Mouse (Mus musculus): ENCODE results near the gene Lrch1. TPM values are rescaled to one million over a fixed set of nuclear protein-coding genes. Genes with fewer than 3 reads are reported as not detected.
A peak's percentile ranks its signal among the peaks of the same experiment; 100 is the strongest.

Gene Lrch1
- polyA plus RNA-seq, 1 experiment: 9.9 TPM

GRCm38 (mm10) chr14:74963402-74963764 lies 15.7 kb upstream of the Lrch1 start:
- no peaks in the 10 kb centered on the region for H3K36me3 ChIP-seq (ENCODE audit: control insufficient read depth, insufficient read depth)
- no peak overlapping the region for H3ac ChIP-seq (ENCODE audit: control insufficient read depth, insufficient read length)
- H3K4me3 ChIP-seq: no peak overlapping the region
- no peak overlapping the region for H3K4me2 ChIP-seq (ENCODE audit: low read depth)
- TF ChIP-seq SRF (IDR thresholded peaks at IDR 0.05; ENCODE audit: control insufficient read depth, insufficient read length, low read depth) (no peak), E2F4 (IDR thresholded peaks at IDR 0.05; ENCODE audit: insufficient read depth) (no peak), USF1 (IDR thresholded peaks at IDR 0.05; ENCODE audit: low read depth) (no peak)
- no peaks in the 10 kb centered on the region for H3K27me3 ChIP-seq (ENCODE audit: control insufficient read depth, insufficient read depth, insufficient read length)
- no peaks in the 10 kb centered on the region for H3K79me2 ChIP-seq (ENCODE audit: control insufficient read depth, insufficient read depth)

DNA sequence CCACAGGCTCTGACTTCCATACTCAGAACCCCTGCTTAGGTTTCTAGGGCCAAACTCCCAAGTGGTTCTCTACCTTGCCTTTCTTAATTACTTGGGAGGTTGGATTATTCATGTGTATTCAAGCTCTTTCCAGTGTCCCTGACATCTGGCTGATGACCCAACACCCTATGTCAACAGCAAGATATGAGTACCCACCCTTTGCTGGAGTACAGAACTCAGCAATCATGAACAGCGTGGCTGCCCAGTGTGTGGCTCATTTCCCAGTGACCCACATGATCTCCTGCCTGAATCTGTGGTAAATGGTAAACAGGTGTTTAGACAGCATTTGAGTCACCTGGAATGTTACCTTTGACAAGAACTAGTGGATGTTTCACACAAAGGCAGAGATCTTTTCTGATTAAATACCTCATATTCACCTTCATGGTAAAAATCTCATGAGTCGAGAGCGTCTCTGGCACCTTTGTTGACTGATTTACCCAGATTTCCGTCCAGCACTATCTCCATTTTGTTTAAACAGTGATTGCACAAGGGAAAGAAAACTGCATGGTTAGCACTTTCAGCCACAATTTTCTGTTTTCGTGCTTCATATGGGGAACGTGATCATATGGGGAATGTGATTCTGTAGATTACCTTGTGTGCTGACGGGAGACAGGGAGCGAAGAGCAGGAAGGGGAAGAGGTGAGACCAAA lies 15.2 kb upstream of the Lrch1 start:
- Histone ChIP-seq H3K36me3 (ENCODE audit: control insufficient read depth, insufficient read depth) (no peaks in the 10 kb centered on the region), H3K79me2 (ENCODE audit: control insufficient read depth, insufficient read depth) (no peaks in the 10 kb centered on the region), H3K27me3 (ENCODE audit: control insufficient read depth, insufficient read depth, insufficient read length) (no peaks in the 10 kb centered on the region), H3ac (ENCODE audit: control insufficient read depth, insufficient read length) (no peak overlapping the region), H3K4me2 (ENCODE audit: low read depth) (no peak overlapping the region), H3K4me3 (no peak overlapping the region)
- TF ChIP-seq MYOD1 (IDR thresholded peaks at IDR 0.05; ENCODE audit: control insufficient read depth in 1 of 3, insufficient read length in 2 of 3, low read depth in 2 of 3) (peak in 1 of 3 experiments; percentile 22), POLR2AphosphoS2 (IDR thresholded peaks at IDR 0.05; ENCODE audit: insufficient read length, low read depth) (no peak)

GRCm38 (mm10) chr14:74960568-74960967 lies 12.9 kb upstream of the Lrch1 start:
- H3K36me3 ChIP-seq (ENCODE audit: control insufficient read depth, insufficient read depth): no peaks in the 10 kb centered on the region
- H3K79me2 ChIP-seq (ENCODE audit: control insufficient read depth, insufficient read depth): no peaks in the 10 kb centered on the region
- H3ac ChIP-seq (ENCODE audit: control insufficient read depth, insufficient read length): no peak overlapping the region
- TF ChIP-seq SRF (IDR thresholded peaks at IDR 0.05; ENCODE audit: control insufficient read depth, insufficient read length, low read depth): no peak
- no peak for TF ChIP-seq REST (IDR thresholded peaks at IDR 0.05; ENCODE audit: insufficient read depth, insufficient read length)
- TF ChIP-seq MYOD1 (IDR thresholded peaks at IDR 0.05; ENCODE audit: control insufficient read depth in 1 of 3, insufficient read length in 2 of 3, low read depth in 2 of 3): no peak
- no peak for TF ChIP-seq MYOG (IDR thresholded peaks at IDR 0.05; ENCODE audit: control insufficient read depth in 1 of 3, insufficient read depth in 1 of 3, insufficient read length in 2 of 3, low read depth in 2 of 3)
- no peak for TF ChIP-seq TCF12 (IDR thresholded peaks at IDR 0.05; ENCODE audit: insufficient read depth, poor library complexity, severe bottlenecking)
- TF ChIP-seq USF1 (IDR thresholded peaks at IDR 0.05; ENCODE audit: low read depth): no peak
- TF ChIP-seq POLR2AphosphoS2 (IDR thresholded peaks at IDR 0.05; ENCODE audit: insufficient read length, low read depth): no peak
- TF ChIP-seq POLR2A (IDR thresholded peaks at IDR 0.05; ENCODE audit: insufficient read length, low read depth): no peak
- TF ChIP-seq TCF3 (IDR thresholded peaks at IDR 0.05; ENCODE audit: insufficient read length, low read depth): no peak
- TF ChIP-seq E2F4 (IDR thresholded peaks at IDR 0.05; ENCODE audit: insufficient read depth): no peak
- TF ChIP-seq CEBPB (IDR thresholded peaks at IDR 0.05; ENCODE audit: insufficient read depth, poor library complexity, severe bottlenecking): no peak
- H3K4me2 ChIP-seq (ENCODE audit: low read depth): no peak overlapping the region
- no peaks in the 10 kb centered on the region for H3K27me3 ChIP-seq (ENCODE audit: control insufficient read depth, insufficient read depth, insufficient read length)
- no peak overlapping the region for H3K4me3 ChIP-seq

- Histone ChIP-seq H3K36me3 (ENCODE audit: control insufficient read depth, insufficient read depth) (no peaks in the 10 kb centered on the region), H3K4me3 (no peak overlapping the region), H3K27me3 (ENCODE audit: control insufficient read depth, insufficient read depth, insufficient read length) (no peaks in the 10 kb centered on the region), H3ac (ENCODE audit: control insufficient read depth, insufficient read length) (no peak overlapping the region), H3K4me2 (ENCODE audit: low read depth) (no peak overlapping the region), H3K79me2 (ENCODE audit: control insufficient read depth, insufficient read depth) (no peaks in the 10 kb centered on the region)
- no peak for TF ChIP-seq POLR2AphosphoS2 (IDR thresholded peaks at IDR 0.05; ENCODE audit: insufficient read length, low read depth)
- TF ChIP-seq MYOG (IDR thresholded peaks at IDR 0.05; ENCODE audit: control insufficient read depth in 1 of 3, insufficient read depth in 1 of 3, insufficient read length in 2 of 3, low read depth in 2 of 3): no peak
- TF ChIP-seq TCF12 (IDR thresholded peaks at IDR 0.05; ENCODE audit: insufficient read depth, poor library complexity, severe bottlenecking): no peak
- TF ChIP-seq TCF3 (IDR thresholded peaks at IDR 0.05; ENCODE audit: insufficient read length, low read depth): no peak
- no peak for TF ChIP-seq CEBPB (IDR thresholded peaks at IDR 0.05; ENCODE audit: insufficient read depth, poor library complexity, severe bottlenecking)
- TF ChIP-seq USF1 (IDR thresholded peaks at IDR 0.05; ENCODE audit: low read depth): no peak
- TF ChIP-seq MYOD1 (IDR thresholded peaks at IDR 0.05; ENCODE audit: control insufficient read depth in 1 of 3, insufficient read length in 2 of 3, low read depth in 2 of 3): no peak
- no peak for TF ChIP-seq POLR2A (IDR thresholded peaks at IDR 0.05; ENCODE audit: insufficient read length, low read depth)
Measured at GRCm38 (mm10) chr14:74956702-74957101, 9.0 kb upstream of the Lrch1 start.

DNA sequence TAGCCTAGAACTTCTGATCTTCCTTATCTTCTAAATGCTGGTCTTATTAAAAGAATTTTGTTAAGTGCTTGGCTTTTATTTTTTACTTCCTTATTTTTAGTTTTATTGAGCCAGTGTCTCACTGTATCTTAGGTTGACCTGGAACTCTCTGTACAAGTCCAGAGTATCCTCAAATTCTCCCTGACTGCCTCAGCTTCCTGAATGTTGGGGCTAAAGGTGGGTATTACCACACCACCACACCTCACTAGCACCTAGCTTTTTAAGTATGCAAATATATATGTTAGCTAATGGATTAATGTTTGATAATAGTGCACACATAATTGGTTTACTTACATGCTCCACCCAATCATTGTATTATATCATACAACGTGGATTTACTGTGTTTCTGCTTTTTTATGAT lies 8.6 kb upstream of the Lrch1 start:
- no peak overlapping the region for H3K4me3 ChIP-seq
- no peaks in the 10 kb centered on the region for H3K36me3 ChIP-seq (ENCODE audit: control insufficient read depth, insufficient read depth)
- no peaks in the 10 kb centered on the region for H3K79me2 ChIP-seq (ENCODE audit: control insufficient read depth, insufficient read depth)
- H3K4me2 ChIP-seq (ENCODE audit: low read depth): no peak overlapping the region
- TF ChIP-seq REST (IDR thresholded peaks at IDR 0.05; ENCODE audit: insufficient read depth, insufficient read length): no peak
- no peak for TF ChIP-seq POLR2A (IDR thresholded peaks at IDR 0.05; ENCODE audit: insufficient read length, low read depth)
- TF ChIP-seq CEBPB (IDR thresholded peaks at IDR 0.05; ENCODE audit: insufficient read depth, poor library complexity, severe bottlenecking): no peak
- no peak for TF ChIP-seq MAX (IDR thresholded peaks at IDR 0.05; ENCODE audit: low read depth)
- TF ChIP-seq MYOG (IDR thresholded peaks at IDR 0.05; ENCODE audit: control insufficient read depth in 1 of 3, insufficient read depth in 1 of 3, insufficient read length in 2 of 3, low read depth in 2 of 3): no peak
- no peak for TF ChIP-seq USF1 (IDR thresholded peaks at IDR 0.05; ENCODE audit: low read depth)
- TF ChIP-seq MYOD1 (IDR thresholded peaks at IDR 0.05; ENCODE audit: control insufficient read depth in 1 of 3, insufficient read length in 2 of 3, low read depth in 2 of 3): no peak
- no peak for TF ChIP-seq E2F4 (IDR thresholded peaks at IDR 0.05; ENCODE audit: insufficient read depth)
- TF ChIP-seq SRF (IDR thresholded peaks at IDR 0.05; ENCODE audit: control insufficient read depth, insufficient read length, low read depth): no peak
- no peak for TF ChIP-seq POLR2AphosphoS2 (IDR thresholded peaks at IDR 0.05; ENCODE audit: insufficient read length, low read depth)
- no peak for TF ChIP-seq TCF12 (IDR thresholded peaks at IDR 0.05; ENCODE audit: insufficient read depth, poor library complexity, severe bottlenecking)
- TF ChIP-seq TCF3 (IDR thresholded peaks at IDR 0.05; ENCODE audit: insufficient read length, low read depth): no peak
- no peak overlapping the region for H3ac ChIP-seq (ENCODE audit: control insufficient read depth, insufficient read length)
- no peaks in the 10 kb centered on the region for H3K27me3 ChIP-seq (ENCODE audit: control insufficient read depth, insufficient read depth, insufficient read length)
